Mouse (Mus musculus) cerebellum, adult 9-11 months (tissue): ENCODE data around the gene Fam171a2.

Experiments
- DNase-seq: peaks from one replicate; pipeline ENCODE4 v3.0.0; 2022

Gene Fam171a2

DNA sequence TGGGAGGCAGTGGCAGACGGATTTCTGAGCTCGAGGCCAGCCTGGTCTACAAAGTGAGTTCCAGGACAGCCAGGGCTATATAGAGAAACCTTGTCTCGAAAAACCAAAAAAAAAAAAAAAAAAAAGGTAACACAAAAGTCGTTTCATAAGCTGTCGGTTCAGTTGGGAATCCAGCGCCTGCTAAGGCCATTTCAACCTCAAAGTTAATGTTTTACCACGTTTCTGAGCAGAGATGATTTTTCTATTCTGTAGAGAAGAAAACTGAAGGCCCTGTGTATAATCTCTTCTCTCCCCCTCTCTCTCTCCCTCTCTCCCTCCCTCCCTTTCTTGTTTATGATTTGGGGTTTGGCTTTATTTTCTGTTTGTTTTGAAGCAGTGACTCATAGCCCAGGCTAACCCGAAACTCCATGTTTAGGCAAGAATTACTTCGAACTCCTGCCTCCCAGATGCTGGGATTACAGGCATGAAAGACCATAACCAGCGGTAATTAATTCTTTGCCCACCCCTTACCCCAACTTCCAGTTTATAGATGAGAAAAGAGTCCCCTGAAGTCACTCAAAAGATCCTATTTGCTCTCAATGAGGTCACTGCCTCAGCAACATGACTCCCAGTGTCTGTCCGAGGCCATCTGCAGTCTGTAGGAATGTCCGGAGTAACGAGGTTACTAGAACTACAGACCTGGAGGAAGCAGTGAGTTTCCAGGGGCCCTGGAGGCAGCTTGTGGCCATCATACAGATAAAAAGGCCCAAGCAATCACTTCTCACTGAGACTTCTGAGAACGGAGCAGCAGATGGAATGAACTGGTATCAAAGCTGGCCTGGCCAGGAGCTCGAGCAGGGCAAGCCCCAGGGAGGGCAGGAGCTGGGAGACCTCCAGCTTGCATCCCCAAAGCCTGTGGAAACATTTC is 38.3 kb downstream of the Fam171a2 start:
- DNase-seq: peak; percentile 56

DNA sequence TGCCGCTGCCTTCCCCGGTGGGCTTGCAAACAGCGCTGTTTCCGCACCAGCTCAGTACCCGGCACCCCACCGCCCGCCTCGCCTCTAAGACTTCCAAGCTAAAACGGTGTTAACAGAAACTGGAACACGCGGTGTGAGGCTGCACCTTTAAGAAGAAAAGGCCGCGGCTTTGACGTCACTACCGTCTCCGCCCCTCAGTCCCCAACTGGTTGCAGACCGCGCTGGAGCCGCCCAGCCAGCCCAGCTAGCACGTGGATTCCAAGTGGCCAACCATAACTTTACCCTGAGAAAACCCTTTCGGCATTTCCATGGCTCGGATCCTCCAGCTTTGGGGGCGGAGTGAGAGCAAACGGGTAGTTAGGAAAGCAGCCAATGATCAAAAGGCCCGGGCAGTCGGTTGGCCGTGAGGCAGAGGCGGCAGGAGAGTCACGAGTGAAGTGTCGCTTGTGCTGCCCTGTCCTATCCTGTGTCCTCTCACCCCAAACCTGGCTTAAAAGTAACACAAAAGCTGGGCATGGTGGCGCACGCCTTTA is 39.1 kb downstream of the Fam171a2 start:
- DNase-seq: peak; percentile 99

DNA sequence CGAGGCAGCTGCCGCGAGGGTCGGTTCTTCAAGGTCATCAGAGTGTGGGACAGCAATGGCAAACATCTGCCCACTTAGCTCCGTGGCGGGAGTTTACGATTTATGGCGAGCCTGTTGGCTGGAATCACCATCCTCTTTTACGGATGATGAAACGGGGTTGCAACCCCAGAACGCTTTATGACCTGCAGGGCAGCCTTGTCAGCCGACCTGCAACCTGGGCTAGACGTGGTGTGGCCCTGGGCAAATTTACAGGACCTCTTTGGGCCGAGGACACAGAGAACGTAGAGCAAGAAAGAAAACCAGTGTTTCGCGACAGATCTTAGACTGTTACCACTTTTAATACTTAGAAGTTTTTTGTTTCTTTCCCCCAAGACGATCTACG is 39.7 kb downstream of the Fam171a2 start, which contains the start of gene Slc25a39:
Gene Slc25a39, minus strand, starts transcription at position 113 of the 382 bp plus-strand sequence.
- DNase-seq: no peak

DNA sequence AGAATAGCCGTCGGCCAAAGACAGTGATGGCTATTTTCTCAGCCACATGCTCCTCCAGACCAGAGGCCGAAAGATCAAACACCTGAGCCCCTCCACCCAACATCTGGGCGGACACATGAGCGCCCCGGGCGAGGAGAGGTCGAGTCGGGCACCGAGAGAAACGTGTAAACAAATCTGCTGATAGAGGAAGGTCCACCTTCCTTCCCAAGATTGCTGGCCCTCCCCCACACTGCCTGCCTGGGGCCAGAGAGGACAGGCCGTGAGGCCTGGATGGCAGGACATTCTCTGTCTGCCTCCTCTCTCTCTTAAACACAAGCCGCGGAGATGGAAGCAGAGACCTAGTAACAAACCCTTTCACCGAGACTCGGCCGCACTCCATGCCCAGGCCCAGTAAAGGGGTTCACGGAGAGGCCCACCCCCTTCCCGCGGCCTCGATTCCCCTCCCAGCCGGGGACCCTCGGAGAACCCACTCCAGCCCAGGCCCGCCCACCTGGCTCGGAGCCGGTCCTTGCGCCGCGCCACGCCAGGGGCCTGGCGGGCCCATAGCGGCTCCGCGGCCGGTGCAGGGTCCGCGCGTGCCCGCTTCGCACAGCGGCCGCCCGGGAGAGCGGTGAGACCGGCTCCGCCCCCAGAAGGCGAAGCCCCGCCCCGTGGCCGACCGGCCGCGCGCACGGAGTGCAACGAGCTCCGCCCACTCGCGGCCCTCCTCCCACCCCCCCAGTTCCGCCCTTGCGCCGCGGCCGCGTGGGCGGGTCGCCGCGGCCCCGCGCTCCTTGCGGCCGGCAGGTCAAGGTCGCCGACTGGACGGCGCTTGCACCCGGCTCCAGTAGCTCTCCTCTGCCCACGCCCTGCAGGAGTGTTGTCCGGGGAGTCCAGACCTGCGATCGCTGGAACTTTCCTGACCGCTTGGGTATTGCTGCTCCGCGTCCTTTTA is 40.3 kb downstream of the Fam171a2 start:
- peak; percentile 93 for DNase-seq

DNA sequence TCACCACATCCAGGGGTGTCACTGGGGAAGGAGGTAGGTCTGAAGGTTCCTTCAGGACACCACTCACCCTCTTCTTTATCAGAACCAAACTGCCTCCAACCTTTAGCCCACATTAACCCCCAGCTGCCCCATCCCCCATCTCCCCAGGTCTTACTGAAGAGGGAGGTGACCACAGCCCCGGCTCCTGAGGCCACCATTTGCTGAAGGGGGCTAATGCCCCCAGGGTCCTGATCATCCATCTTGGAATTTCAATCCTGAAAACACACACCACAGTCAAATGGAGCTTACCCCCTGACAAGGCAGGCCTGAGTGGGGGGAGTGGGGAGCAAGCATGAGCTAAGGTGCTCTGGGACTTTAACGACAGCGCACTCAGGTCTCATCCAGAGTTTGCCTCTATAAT is 41.1 kb downstream of the Fam171a2 start:
- DNase-seq: peak; percentile 74

DNA sequence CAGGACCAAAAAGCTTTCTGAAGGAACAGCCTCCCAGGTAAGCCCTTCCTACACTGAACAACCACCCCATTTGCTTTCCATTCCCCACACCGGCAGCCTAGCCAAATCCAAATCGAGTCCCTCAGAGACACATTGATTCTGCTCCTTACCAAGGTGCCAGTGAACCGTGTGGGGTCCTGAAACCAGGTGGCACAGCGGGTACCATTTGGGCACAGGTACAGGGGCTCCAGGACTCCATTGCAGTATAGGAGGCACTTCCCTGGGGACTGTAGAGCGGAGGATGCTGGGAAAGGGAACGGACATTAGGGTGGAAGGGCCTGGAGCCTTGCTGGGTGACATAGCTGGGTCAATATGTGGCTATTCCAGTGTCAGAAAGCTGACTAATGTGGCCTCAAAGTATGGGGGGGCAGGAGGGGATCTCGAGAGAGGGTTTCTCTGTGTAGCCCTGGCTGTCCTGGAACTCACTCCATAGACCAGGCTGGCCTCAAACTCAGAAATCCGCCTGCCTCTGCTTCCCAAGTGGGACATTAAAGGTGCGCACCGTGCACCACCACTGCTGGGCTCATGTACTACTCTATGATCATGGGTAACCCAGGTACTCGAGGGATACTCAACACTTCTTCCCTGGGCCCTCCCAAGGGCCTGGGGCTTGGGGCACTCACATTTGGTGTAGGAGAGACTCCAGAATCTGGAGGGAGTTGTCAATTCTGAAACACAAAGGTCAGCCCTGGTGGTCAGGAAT is 41.8 kb downstream of the Fam171a2 start:
- DNase-seq: peak; percentile 64

DNA sequence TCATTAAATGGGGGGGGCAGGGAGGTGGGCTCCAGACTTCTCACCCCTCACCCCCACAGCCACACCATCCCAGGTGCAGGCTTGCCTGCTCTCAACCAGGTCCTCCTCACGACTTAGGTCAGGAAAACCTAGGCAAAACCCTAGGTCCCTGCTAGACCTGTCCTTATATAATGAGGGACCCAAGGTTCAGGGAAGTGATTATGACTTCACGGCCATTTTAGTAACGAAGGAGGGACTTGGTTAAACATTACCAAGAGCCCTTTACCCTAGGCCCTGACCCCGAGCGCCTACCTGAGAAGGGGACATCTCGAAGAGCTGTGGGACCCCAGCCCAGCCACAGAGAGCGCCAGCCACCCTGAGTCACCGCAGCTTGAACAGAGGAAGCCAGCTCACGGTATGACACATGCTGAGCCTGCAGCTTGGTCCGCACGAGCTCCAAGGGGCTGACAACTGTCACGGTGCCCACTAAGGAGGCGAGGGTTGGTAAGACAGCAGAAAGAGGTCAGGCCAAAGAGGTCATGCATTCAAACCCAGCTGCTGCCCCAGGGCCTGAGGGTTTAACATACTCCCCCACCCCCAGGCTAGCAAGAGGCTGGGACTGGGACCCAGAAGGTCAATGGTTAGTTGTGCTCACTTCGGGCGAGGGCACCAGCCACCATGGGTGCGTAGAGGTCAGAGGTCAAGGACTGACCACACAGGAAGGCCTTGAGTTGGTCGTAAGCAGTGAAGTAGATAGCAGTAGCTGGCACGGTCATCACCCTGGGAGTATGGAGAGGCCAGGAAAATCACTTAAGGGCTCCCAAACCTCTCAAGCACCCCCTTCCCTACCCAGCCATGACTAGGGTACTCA is 43.1 kb downstream of the Fam171a2 start:
- peak; percentile 68 for DNase-seq

DNA sequence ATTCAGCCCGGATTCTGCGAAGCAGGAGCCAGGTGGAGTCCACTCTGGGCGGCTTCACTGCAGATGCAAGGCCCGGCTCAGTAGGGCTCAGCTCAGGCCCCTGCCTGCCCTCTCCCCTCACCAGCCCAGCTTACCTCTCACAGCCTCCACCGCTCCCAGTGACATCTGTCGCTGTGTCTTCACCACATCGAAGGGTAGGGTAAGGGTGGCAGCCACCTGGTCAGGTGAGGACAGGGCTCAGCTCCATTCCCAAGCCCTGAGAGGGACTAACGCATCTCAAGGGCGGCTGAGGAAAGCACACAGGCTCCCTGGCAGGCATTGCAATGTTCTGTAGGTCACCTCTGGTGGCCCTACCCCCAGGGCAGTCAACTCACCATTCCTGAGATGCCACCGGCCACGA is 43.8 kb downstream of the Fam171a2 start:
- DNase-seq: peak; percentile 54

DNA sequence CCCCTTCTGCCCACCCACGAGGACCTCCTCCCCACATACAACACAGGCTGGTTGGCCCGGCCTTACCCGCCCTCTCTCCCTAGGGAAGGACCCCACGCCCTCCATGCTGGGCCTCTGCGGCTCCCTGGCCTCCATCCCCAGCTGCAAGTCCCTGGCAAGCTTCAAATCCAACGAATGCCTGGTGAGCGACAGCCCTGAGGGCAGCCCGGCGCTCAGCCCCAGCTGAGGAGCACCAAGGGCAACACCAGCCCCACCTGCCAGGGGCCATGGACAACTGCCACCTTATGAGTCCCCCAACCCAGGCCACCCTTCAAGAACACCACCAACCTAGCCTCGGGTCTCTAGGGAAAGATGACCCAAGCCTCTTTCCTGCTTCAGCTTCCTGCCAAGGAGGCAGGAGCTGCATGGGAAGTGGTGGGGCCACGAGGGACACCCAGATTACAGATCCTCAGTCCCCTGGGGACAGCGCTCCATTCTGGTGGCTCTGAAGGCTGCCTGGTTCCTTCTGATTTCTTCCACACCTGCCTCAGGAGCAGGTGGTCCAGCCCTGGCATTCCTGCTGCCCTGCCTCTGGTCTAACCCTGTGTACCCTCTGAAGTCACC is 45.5 kb downstream of the Fam171a2 start:
- peak; percentile 63 for DNase-seq

DNA sequence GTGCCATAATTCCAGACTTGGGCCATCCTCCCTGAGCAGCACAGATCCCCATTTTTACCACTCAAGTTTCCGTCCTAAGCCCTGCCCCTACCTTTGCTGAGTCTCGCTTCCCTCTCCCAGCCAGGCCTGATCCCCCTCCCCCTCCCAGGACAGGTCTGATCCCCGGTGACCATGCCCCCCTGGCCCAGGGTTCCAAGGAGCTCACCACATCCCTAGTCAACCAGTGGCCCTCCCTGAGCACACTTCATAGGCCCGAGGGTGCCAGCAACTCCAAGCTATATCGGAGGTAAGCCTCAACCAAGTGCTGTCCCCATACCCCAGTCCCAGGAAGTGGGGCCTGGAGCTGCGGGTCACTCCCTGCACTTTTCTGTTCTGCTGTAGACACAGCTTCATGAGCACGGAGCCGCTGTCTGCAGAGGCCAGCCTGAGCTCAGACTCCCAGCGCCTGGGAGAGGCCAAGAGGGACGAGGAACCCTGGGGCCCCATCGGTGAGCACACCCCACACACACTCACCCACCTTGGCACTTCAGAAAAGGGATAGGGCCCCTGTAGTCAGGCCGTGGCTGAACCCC is 46.9 kb downstream of the Fam171a2 start:
- DNase-seq: peak; percentile 63

DNA sequence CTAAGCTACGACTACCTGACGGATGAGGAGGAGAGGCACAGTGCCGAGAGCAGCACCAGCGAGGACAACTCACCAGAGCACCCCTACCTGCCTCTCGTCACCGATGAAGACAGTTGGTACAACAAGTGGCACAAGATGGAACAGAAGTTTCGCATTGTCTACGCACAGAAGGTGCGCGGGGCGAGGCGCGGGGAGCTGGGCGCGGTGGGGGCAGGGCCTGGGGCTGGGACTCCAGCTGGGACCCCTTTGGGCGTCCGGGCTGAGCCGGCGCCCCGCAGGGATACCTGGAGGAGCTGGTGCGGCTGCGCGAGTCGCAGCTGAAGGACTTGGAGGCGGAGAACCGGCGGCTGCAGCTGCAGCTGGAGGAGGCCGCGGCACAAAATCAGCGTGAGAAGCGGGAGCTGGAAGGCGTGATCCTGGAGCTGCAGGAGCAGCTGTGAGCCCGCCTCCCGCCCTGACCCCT is 47.8 kb downstream of the Fam171a2 start:
- peak; percentile 66 for DNase-seq

DNA sequence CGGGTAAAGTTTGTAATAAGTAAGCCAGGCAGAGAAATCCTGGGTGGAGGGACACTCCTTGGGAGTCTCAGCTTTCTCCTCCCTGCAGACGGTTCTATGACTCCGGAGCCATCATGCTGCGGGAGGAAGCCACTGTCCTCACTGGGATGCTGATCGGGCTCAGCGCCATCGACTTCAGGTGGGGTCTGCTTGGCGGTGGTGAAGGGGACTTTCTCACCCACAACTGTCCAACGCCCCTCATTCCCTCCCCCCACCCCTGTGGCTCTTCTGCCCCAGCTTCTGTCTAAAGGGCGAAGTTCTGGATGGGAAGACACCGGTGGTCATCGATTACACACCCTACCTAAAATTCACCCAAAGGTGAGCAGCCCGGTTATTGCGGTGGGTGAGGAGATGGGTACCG is 48.4 kb downstream of the Fam171a2 start:
- peak; percentile 60 for DNase-seq

DNA sequence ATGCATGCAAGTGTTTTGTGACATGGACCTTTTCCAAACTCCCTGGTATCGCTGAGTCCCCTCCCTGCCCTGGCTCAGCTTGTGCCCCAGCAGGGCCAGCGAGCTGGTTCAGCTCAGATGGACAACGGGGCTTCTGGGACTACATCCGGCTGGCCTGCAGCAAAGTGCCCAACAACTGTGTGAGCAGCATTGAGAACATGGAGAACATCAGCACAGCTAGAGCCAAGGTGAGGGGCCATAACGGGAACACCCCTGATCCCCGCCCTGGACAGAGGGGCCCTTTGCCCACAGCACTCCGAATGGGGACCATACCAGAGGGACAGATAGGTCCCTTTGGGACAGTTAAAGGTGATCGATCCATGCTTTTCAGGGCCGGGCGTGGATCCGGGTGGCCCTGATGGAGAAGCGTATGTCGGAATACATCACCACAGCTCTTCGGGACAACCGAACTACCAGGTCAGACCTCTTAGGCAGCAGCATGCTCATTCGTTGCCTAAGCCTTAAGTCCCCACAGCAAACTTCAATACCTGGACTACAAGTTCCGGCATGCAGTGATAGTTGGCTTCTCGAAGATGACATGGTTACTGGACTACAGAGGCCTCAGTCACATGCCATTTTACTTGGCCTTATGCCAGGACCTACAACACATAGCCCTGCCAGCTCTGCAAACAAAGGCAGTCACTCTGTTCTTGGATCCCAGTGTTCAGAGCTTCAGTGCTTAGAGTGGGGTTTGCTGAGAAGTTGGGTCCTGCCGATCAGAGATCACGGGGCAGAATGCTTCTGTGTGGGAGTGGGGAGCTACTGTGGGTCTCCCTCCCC is 49.3 kb downstream of the Fam171a2 start:
- DNase-seq: peak; percentile 88

DNA sequence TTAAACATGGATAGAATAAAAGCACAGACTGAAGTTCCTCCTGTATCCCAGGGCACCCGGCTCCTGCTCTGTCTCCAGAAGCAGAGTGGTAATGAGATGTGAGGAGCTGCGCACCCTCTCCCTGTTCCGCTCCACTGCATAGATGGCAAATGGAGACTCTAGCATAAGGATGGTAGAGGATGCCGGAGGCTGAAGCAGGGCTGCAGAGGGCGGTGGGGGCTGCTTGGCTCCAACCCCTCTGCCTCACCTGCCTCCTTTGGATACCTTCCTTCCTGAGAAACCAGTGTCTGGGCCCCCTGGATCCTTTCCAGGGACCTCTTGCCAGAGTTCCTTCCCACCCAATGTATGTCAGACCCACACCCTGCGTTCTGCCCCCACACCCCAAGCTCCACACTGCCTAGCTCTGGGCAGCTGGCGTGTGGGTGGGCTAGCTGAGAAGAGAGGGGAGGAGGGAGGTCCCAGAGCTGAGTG is 50.8 kb downstream of the Fam171a2 start:
- DNase-seq: peak; percentile 71

DNA sequence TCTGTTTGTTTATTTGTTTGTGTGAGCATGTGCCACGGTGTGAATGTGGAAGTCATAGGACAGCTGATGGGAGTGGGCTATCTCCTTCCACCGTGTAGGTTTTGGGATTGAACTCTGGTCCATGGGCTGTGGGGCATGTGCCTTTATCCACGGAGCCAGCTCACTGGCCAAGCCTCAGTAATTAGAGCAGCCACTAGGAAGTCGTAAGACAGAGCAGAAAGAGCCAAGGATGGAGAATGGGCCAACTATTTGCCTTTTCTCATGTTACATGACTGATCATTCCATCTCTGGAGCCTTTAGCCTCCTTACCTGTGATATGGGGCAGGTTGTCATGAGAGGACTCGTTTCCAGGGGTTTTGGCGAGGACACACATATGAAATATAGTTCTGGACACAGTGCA is 51.2 kb downstream of the Fam171a2 start:
- peak; percentile 51 for DNase-seq

DNA sequence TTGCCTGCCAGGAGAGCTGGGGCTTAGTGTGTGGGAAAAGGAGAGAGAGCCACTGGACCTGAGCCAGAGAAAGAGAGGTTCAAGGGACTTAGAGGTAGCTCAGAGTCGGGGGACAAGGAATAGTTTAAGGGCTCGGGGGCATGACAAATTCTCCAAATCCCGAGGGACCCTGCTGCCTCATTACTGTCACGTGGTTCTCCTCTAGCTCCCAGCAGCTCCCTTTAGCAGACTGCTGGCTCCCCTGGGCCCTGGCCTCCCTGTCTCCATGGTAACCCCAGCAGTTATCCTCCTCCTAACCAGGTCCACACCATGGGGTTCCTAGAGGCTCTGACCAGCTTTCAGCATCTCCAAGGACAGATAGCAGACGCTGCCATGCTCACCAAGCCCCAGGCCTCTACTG is 52.2 kb downstream of the Fam171a2 start:
- peak; percentile 78 for DNase-seq

DNA sequence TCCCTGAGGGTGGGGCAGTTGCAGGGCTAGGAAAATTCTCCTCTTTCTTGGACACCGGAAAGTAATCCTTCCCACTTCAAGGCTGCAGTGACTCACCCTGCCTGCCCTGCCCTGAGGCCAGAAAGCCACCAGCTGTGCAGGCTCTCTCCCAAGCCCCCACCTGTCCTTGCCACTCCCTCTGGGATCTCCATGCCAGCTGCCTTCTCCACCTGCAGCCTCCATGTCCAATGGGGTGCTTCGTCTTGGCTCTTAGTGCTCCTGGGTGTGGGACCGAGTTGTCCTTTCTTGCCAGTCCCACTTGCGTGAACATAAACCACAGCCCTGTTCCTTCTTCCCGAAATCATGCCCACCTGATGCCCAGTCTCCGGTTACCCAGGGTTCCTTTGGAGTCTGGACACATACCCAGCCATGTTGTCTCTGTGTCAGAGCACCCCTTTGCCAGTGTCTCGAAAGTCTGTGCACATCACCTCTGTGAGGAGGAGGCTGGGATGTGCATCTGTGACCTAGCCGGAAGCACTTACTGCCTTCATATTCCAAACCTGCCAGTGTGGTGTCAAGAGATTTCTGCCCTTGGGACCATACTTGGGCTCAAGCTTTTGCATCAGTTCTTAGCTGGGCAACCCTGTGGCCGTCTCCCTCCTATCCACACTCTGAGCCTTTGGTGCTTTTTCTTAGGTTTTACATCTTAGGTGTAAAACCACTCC is 52.9 kb downstream of the Fam171a2 start:
- peak; percentile 81 for DNase-seq

DNA sequence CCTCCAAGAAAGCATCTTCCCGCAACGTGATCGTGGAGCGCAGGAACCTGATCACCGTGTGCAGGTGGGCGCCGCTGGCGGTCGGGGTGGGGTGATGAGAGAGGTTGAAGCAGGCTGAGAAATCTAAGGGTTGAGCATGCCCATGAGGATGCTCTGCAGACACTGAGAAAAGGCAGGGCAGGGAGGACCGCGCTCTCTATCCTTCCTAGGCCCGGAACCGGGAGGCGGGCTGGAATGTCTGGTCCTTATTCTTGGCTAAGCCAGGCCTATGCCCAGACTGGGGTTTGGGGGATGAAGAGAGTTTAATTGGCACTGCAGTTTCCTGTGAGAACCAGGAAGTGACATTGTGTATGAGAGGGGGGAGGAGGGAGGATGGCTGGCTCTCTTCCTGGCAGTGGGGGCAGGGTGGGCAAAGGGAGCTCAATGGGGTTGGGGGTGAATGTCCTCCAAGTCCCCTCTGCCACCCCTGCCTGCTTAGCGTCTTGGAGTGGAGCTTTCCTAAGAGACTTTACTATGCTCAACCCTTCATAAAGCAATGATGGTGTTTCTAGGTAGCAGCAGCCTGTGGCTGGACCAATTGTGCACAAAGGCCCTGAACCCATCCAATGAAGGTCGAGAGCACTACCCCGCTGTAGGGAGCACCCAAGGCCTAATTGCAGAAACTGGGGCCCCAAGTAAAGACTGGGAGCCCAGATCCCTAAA is 53.6 kb downstream of the Fam171a2 start:
- DNase-seq: peak; percentile 83
